Mouse (Mus musculus) C2C12 (cell line): Measurements from ENCODE around the gene Cryaa.

ENCODE experiments used
- CTCF ChIP-seq: IDR thresholded peaks from one replicate; pipeline ENCODE4 v1.5.1; 2011; ENCODE audit not compliant: control insufficient read depth, insufficient read depth, insufficient read length
- MAX ChIP-seq: IDR thresholded peaks from one replicate; pipeline ENCODE4 v1.6.1; 2011; ENCODE audit warnings: mild to moderate bottlenecking, control low read depth
- MYOD1 ChIP-seq: IDR thresholded peaks from one replicate; pipeline ENCODE4 v1.6.1; 2011; ENCODE audit warnings: low read depth; ENCODE audit not compliant: control insufficient read depth, insufficient read length
- MYOG ChIP-seq: IDR thresholded peaks from one replicate; pipeline ENCODE4 v1.6.1; 2011; ENCODE audit not compliant: control insufficient read depth, insufficient read length; ENCODE audit errors: extremely low read depth
- USF1 ChIP-seq: IDR thresholded peaks from one replicate; pipeline ENCODE4 v1.6.1; 2011; ENCODE audit warnings: low read depth, mild to moderate bottlenecking, control low read depth, moderate library complexity

DNA sequence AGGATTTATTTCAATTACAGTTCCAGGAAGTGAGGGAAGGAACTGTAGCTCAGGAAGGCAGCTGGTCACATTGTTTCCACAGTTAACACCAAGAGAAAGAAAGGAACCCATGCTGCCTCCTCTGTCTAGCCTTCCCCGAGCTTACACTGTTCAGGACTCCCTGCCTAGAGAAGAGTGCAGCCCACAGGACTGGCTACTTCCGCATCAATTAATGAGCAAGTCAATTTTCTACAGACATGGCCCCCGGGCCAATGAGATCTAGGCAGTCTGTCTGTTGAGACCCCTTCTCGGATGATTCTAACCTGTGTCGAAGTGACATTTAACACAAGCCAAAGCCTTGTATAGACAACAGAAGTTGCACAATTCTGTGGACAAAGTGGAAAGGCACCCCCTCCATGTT lies 42.7 kb upstream of the Cryaa start:
- TF ChIP-seq USF1 (no peak), CTCF (no peak), MYOD1 (no peak), MAX (no peak), MYOG (no peak)
